Mouse (Mus musculus): ENCODE measurements at regions not wholly inside any gene's neighbourhood (a gene's known extent, or its start where the extent isn't known, plus 50 kb on each side); places are given as distances from the start of the nearest gene placed in this dataset.
"Not testable (repeated sequence)": the region's sequence is repeated elsewhere in the genome, so short reads cannot be mapped to it uniquely, and the experiment has no call there.

DNA sequence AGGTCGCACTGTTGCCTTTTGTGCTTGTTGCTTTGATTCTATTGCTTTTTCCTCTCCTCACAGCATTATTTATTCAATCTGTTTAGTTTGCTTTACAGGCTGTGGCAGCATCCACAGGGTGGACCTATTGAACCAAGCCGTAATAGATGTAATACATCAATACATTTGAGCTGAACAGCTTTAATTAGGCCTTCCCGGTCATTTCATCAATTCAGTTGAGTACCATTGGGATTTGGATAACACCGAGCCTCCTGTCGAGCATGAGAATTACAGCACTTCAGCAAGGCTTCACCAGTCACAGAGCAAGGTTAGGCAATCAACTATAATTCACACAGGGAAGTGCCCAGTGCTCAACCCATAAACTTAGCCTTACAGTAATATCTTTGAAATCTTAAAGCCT lies 1701.8 kb downstream of the Olfm4 start:
- DNase-seq (ENCODE audit: low spot score), result no peak

DNA sequence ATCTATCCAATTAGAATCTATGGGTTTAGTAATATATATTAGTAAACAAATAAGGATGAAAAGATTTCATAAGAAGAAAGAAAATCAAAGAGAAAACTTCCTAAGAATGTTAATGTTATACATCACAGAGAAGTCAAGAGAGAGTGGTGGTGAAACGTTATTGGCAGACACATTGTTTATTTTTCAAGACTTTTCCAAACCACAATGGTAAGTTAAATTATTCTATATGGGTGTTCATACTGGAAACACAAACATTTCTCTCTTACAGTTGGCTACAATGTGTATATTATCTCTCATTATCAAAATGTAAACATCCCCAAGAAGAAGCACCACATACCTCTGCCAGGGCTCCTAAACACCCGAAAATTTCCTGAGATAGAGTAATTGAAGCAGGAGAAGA lies 1708.4 kb downstream of the Olfm4 start:
- DNase-seq (ENCODE audit: low spot score), result not testable (repeated sequence)

DNA sequence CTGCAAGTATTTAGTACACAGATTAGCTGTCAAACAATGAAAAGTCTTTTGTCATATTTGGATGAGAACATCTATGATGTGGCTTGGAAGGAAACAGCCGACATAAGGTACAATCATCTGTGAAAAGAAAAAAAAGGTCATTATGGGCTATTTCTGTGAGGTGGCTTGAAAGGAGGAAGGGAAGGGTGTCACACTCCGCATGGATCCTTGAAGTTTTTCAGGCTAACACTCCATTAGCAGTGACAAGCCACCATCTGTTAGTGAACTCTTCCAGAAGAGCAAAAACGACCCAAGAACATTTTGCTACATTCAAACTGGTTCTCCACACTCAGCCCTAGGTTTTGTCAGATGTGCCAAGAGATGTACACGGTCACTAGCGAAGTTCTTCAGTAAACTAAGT lies 1732.2 kb downstream of the Olfm4 start:
- DNase-seq (ENCODE audit: low spot score), result peak; percentile 2
